Mouse (Mus musculus) heart, postnatal 25 days (tissue): ENCODE measurements around the gene Rab1a. TPM values are rescaled to one million over a fixed set of nuclear protein-coding genes. Genes with fewer than 3 reads are reported as not detected.
"Not testable (repeated sequence)": the region's sequence is repeated elsewhere in the genome, so short reads cannot be mapped to it uniquely, and the experiment has no call there.

Experiments
- DNase-seq: peaks from one replicate; pipeline ENCODE4 v3.0.0; 2022; ENCODE audit warnings: low spot score
- intact Hi-C: fragments of 180-260 bp; cut with DNase I; formaldehyde crosslinking; loops from one replicate; pipeline ENCODE4 v1.15.1; 2025
- total RNA-seq, 2 experiments: library from RNA; stranded (reverse); gene quantifications; 2 replicates each; pipeline ENCODE4 v1.2.3; 2021

The Rab1a gene
- total RNA-seq, 2 experiments from 2014 or later = 118 to 135 TPM

GRCm38 (mm10) chr11:20214779-20215178, 13.5 kb downstream of the Rab1a start:
- no peak for DNase-seq

GRCm38 (mm10) chr11:20216415-20216814, 15.2 kb downstream of the Rab1a start:
- DNase-seq = no peak

More at GRCm38 (mm10) chr11:20214779-20215178, 13.5 kb downstream of the Rab1a start:
- intact Hi-C loops = no loop called here

GRCm38 (mm10) chr11:20217227-20217626, 16.0 kb downstream of the Rab1a start:
- intact Hi-C loops = no loop called here
- no peak for DNase-seq

More at GRCm38 (mm10) chr11:20216415-20216814, 15.2 kb downstream of the Rab1a start:
- intact Hi-C loops = no loop called here

DNA sequence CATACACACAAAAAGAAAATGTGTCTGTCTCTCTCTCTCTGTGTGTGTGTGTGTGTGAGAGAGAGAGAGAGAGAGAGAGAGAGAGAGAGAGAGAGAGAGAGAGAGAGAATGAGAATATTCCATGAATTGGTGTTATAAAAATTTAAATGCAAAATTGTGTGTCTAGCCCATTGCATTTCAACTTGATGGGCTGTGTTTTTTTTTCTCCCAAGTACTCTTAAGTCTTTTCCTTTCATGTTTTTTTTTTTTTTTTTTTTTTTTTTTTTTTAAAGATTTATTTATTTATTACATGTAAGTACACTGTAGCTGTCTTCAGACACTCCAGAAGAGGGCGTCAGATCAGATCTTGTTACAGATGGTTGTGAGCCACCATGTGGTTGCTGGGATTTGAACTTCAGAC, 20.4 kb downstream of the Rab1a start:
- intact Hi-C loops = not testable (repeated sequence)

DNA sequence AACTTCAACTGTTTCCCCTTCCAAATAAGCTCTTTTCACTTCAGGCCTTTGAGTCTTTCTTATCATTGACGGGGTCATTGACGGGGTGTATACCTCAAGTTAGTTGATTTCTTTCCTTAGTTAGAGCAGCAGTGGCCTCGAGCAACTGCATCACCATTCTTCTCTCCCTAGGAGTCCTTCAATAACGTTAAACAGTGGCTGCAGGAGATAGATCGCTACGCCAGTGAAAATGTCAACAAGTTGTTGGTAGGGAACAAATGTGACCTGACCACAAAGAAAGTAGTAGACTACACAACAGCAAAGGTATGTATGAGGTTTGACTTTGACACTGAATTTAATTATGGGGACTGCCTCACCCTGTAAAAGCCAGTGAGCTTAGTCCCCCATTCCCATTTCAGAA, 23.0 kb downstream of the Rab1a start:
- intact Hi-C loops = no loop called here
- DNase-seq = no peak

More for the DNA sequence above, 20.4 kb downstream of the Rab1a start:
- not testable (repeated sequence) for DNase-seq

GRCm38 (mm10) chr11:20225938-20226337, 24.7 kb downstream of the Rab1a start:
- intact Hi-C loops = no loop called here
- no peak for DNase-seq

DNA sequence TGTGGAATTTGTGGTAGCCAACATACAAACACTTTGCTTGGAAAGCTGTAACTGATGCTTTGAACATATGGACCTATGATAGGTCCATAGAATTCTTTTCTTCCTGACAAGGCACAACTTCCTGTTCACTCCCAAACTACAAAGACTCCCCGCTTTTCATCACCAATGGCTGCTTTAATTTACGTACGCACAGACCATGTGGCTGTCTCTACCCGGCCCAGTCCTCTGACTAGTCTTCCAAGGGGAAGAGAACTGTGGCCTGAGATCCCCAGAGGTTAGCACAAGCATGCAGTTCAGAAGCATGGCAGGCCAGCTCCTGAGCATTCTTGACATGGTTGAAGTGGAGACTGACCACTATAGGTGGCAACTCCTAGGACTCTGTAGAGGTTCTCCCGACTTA, 27.4 kb downstream of the Rab1a start:
- no peak for DNase-seq
- intact Hi-C loops = no loop called here

DNA sequence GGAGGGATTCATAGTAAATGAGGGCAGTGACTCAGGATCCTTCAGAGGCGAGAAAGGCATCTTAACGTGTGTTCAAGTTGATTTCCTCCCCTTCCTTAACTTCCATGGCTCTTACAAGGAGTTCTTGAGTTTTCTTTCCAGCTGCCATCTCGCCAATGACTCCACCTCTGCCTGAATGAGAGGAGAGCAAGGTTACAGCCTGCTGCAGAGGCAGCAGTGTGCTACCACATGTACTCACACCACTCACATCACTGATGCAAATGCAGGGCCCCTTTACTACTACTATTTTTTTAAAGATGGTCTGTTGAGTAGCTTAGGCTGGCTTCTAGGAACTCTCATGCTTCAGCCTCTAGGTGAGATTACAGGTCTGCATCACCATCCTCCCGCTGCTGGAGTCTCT, 28.1 kb downstream of the Rab1a start:
- DNase-seq = no peak
- intact Hi-C loops = no loop called here

DNA sequence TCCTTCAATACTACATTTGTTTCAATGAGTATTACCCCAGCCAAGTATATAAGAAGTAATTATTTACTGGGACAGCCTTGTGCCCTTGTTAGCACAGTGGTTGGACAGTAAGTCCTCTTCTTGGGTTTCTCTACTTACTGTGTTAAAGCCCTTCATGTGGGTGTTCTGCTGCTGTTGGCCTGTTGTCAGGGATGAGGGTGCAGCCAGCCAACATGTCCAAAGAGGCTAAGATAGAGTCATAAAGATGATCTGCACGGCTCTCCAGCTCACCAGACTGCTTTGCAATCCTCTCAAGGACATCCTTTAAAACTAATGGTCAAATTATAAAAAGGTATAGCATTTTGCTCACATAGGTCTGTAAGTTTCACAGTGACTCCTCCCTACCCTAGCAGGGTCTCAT, 29.1 kb downstream of the Rab1a start:
- no peak for DNase-seq
- intact Hi-C loops = no loop called here

- DNase-seq = peak; percentile 76
- intact Hi-C loops = no loop called here
Observed at GRCm38 (mm10) chr11:20231128-20231878, 30.1 kb downstream of the Rab1a start.

DNA sequence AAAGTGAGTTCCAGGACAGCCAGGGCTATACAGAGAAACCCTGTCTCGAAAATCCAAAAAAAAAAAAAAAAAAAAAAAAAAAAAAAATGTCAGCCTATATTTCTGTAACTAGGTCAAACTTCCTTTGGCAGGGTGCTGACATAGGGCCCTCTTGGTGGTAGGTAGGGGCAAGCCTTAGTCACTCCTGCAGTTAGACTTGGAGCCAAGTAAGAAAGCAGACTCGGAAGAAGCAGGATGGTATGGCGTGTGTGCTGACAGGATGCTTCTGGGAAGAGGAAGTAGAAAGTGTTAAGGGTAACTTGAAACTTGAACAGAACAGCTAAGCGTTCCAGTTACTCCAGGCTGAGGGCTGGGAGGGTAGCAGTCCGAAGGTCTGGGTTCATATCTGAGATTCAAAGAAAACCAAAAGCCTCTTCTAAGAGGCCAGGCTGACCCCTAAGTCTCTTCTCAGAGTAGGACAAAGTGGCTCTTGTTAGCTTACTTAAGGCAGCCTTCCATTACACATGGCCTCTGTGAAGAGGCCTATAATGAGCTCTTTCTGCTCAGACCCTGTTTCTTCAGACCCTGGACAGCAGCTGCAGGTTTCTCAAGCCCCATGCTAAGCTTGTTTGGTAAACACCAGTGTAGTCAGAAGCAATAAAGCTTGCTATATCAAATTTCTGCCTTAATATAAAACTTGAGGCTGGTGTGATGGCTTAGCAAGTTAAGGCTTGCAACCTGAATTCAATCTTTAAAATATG, 31.0 kb downstream of the Rab1a start:
- intact Hi-C loops = no loop called here
- no peak for DNase-seq

- DNase-seq = no peak
- intact Hi-C loops = no loop called here
Observed at GRCm38 (mm10) chr11:20234233-20234632, 33.0 kb downstream of the Rab1a start.

- intact Hi-C loops = no loop called here
- DNase-seq = no peak
Observed at GRCm38 (mm10) chr11:20237018-20237417, 35.8 kb downstream of the Rab1a start.

- no peak for DNase-seq
- intact Hi-C loops = no loop called here
Observed at GRCm38 (mm10) chr11:20237976-20238375, 36.7 kb downstream of the Rab1a start.

DNA sequence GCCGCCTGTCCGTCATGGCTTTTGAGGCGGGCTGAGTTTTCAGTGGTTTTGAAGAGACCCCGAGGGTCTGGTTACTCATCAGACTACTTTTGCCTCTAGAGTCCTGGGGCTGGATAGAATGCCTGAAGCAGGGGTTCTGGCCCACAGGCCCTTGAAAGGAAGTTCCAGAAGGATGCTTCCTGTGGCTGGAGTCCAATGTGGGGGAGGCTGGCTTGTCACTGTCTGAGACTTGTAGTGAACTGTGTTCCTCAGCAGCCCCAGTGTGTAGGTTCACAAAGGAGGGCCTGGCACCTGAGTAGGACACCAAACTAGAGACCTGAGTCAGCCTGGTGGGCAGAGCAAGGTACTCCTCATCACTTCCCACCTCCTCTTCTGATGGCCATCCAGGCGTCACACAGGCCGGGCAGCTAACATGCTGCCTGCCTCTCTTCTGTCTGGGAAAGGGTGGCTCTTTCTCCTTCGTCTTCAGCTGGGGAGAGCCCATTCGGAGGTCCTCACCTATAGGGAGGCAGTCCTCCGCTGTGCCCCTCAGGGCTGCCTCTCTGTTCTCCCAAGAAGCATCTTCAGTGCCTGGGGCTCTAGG, 38.1 kb downstream of the Rab1a start:
- intact Hi-C loops = no loop called here

DNA sequence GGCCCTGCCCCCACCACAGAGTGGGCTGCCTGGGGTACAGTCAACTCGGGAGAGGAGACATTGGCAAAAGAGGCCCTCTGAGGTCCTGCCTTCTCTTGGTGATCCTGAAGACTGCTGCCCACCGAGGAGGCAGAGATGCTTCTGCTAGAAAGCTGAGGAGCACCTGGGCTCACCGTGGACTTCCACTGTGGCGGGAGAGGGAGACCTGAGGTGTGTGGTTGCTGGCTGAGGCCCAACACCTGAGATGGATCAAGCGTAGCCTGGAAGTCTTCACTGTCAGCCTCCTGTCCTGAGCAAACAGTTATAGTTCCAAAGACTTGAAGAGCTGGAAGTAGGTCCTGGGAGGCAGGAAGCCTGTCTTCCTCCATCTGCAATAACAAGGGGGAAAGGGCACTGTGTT, 39.1 kb downstream of the Rab1a start:
- no peak for DNase-seq
- intact Hi-C loops = no loop called here

More for the DNA sequence above, 38.1 kb downstream of the Rab1a start:
- no peak for DNase-seq

GRCm38 (mm10) chr11:20241311-20241710, 40.1 kb downstream of the Rab1a start:
- no peak for DNase-seq
- intact Hi-C loops = no loop called here

GRCm38 (mm10) chr11:20242366-20243056, 41.3 kb downstream of the Rab1a start:
- intact Hi-C loops = no loop called here

GRCm38 (mm10) chr11:20243214-20243913, 42.1 kb downstream of the Rab1a start:
- intact Hi-C loops = no loop called here
- no peak for DNase-seq

More at GRCm38 (mm10) chr11:20242366-20243056, 41.3 kb downstream of the Rab1a start:
- no peak for DNase-seq
